Mouse (Mus musculus): Measurements from ENCODE around the gene Abi1. TPM values are rescaled to one million over a fixed set of nuclear protein-coding genes. Genes with fewer than 3 reads are reported as not detected.
"Not testable (repeated sequence)": the region's sequence is repeated elsewhere in the genome, so short reads cannot be mapped to it uniquely, and the experiment has no call there.

The Abi1 gene
- total RNA-seq, 2 experiments from 2014 or later = 34.3 to 34.9 TPM

DNA sequence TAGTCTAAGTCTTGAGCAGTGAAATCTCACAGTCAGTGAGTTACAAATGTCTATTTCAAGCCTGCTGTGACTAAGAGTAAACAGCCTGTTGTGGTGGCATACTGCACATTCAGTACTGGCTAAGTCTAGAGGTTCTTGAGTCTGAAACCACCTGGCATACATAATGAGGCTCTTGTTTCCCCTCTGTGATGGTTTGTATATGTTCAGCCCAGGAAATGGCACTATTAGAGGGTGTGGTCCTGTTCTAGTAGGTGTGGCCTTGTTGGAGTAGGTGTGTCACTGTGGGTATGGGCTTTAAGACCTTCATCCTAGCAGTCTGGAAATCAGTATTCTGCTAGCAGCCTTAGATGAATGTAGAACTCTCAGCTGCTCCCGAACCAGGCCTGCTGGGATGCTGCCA, 82.6 kb downstream of the Abi1 start:
- no peak for DNase-seq

DNA sequence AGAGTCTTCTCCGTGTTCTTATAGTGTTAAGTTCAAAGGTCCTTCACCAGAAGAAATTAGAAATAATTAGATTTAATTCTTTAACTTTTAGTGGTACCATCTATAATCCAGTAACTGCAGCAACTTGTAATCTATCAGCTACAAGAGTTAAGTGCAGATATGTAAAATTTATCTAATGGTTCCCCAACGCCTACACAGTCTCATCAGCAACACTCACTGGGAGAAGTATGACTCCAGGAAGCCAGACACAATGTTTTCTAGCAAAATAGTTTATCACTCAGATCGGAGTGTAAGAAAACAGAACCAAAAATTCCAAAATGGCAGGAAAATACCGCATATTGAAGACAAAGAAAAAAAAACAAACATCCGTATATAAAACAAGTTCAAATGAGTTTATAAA, 84.1 kb downstream of the Abi1 start:
- DNase-seq = no peak

DNA sequence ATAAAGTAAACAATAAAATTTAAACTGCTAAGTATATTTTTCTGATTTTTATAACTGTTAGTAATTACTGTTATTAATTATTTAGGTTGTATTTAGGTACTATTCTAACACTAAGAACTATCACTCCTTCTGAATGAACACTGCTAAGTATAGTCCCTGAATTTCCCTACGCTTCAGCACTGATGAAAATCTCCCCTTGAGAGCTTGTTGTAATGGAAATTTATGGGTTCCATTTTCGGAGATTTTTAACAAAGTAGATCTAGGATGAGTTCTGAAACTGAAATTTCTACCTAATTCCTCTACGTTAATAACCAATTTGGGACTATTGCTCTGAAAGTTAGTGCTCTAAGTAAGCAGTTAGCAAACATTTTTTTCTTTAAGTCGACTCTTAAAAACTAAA, 85.8 kb downstream of the Abi1 start:
- no peak for DNase-seq

DNA sequence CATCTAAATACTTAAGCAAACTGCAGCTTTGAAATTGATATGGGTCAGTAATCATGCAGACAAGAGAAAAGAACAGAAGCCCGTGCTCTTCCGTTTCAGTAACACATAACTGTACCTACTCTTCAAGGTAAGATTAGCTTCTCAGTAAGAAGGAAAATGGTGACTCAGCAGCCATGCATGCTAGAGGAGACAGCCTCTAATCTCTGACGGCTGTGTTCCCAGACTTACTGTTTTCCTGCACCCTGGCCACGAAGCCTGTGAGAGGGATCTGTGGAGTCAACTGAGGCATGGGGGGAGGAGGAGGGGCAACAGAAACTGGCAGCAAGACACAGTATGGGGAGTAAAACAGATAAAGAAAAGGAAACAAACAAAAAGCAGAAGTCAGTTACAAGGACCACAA, 90.1 kb downstream of the Abi1 start:
- DNase-seq = no peak

DNA sequence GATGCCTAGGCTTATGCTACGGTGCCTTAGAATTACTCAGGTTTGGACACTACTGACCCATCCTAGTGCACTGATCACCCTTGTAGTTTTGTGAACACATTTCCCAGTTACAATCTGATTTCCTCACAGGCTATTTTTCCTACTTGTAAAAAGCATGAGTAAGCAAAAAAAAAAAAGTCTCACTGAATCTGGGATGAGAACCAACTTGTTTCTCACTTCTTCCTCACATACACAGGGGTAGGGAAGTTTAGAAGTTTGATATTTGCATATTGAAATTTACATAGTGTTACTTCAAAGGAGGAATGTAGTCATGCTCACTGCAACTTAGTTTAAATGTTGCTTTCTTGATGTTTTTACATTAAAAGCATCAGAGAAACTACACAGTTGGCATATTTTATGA, 106.5 kb downstream of the Abi1 start:
- no peak for DNase-seq

DNA sequence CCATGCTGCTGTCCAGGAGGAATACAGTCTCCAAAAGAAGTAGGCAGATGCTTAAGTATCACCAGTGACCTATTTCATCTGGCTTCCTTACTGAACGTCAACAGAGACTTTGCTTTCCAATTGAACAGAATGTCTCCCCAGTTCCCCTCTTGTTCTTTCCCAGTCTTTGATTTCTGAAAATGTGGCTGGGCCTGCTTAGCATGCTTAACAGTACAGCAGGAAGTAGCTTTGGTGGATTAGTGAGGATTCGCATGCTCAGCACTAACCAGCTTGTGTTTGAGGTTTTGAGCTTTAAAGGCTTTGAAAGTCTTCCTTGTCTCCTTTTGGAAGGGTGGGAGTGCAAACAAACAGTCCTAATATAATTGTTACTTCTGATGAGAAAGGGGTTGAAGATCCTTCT, 111.8 kb downstream of the Abi1 start:
- DNase-seq = no peak

DNA sequence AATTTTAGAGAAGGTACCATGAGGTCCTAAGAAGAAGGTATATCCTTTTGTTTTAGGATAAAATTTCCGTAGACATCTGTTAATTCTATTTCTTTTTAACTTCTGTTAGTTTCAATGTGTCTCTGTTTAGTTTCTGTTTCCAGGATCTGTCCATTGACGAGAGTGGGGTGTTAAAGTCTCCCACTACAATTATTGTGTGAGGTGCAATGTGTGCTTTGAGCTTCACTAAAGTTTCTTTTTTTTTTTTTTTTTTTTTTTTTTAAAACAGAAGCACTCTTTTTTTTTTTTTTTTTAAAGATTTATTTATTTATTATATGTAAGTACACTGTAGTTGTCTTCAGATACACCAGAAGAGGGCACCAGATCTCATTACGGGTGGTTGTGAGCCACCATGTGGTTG, 114.1 kb downstream of the Abi1 start:
- not testable (repeated sequence) for DNase-seq

DNA sequence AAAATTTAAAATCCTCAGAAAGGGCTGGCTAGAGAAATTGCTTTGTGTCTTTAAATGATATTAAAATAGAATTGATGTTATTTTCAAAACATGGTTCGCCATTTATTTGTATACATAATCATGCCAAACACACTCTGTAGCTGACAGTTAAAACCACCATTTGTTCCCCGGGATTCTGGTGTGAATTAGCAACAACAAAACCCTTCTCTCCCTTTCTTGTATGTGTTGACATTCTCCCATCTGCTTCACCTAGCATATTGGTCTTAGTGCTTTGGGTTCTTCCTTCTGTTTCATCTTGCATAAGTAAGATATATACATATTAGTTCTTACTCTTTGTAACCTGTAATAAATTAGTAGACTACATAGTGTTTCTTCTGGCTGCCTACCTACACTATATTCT, 121.4 kb downstream of the Abi1 start:
- no peak for DNase-seq

DNA sequence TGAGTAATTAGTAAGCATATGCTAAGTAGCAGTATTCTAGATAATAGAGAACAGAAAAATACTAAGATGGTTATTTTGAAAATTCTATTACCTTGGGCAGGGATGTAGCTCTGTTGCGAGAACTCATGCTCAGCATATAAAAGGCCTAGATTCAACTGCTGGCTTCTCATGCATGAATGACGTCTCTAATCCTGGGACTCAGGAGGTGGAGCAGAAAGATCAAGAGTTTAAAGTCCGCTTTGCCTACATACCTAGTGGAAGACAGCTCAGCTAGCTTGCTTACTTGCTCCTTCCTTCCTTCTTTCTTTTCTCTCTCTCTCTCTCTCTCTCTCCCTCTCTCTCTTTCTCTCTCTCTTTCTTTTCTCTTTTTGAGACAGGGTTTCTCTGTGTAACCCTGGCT, 125.6 kb downstream of the Abi1 start:
- DNase-seq = no peak

DNA sequence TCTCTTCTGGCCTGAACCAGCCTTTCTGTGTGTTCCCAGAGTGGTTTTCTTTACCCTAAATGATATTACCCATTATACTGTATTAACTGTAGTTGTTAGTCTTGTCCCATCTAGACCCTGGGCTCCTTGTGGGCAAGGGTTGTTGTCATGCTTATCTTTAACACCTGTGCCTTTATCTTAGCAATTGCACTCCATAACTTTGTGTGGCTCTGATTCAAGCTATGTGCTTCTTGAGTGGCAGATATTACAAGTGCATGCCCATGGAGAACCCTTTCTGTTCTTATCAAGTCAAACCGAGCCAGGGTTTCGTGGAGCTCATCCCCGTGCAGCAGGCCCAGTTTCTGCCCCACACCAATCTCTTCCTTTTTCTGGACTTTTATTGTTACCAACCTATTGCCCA, 136.1 kb downstream of the Abi1 start:
- DNase-seq = no peak

DNA sequence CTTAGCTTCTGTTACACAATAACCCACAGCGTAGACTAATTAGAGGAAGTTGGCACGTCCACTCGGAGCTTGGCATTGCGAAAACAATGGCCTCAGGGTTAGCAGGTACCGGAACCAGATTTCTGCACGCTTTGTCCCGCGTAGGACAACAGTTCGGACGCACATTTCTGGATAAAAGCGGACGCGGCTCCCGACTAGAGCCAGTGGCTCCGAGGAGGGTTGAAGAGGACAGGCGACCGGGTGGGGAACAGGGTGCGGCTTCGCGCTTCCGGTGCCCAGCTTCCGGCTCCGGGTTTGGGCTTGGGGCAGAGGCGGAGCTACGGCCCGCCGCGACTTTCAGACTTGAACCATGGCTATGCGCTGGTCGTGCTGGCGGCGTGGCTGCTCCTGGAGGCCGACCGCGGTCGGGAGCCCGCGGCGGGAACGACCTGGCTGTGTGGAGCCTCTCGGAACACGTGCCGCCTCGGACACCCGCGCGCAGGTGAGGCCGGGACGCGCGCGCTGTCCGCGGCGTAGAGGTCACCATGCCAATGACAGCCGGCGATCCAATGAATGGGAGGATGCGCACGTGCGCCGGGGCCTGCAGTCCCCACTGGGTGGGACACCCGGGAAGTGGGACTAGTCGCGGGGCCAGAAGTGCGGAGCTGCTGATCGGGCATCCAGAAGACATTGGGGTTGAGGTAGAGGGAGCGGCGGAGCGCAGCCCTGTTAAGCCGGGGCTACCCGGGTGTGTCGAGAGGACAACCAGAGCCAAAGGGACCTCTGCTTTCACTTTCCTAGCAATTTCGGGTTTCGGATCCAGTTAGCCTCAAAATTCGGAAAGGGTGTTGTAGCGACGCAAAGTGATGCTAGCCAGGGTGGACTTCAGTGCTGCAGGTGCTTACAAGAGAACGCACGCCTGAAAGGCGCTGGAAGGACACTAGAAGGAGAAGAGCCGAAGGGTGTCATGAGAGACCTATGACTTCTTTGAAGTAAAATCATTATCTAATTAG, 144.5 kb downstream of the Abi1 start, which contains the start of gene Pdss1:
Gene Pdss1 (plus strand): TSS at position 241 of the 992 bp plus-strand sequence.
- peak; percentile 93 for DNase-seq

DNA sequence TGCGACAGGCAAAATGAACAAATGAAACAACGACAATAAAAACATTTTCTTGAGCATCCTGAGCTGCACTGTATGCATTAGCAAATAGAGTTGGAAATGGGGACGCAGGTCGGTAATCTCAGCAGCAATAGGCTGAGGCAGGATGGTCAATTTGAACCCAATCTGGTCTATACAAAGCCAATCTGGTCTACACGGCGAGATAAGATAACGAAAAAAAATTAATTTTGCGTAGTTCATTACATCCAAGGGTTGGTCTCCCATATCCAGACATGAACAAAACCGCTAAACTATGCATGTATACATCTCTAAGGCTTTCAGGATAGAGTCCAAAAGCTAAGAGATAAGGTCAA, 145.1 kb downstream of the Abi1 start:
- DNase-seq = peak; percentile 5

Other genes starting within 250 kb of the Abi1 start
- 10 to 100 TPM; 37.8 to 42.6 TPM for gene Pdss1, start 144.7 kb downstream of the Abi1 start, total RNA-seq (2021)
- 10 to 100 TPM; 24.0 to 27.1 TPM for gene Acbd5, start 27.9 kb upstream of the Abi1 start, total RNA-seq (2021)
- gene Mastl, start 115.8 kb upstream of the Abi1 start, total RNA-seq (2021) = 10 to 100 TPM; 12.2 to 13.2 TPM
- 10 to 100 TPM; 73.8 to 74.7 TPM for gene Yme1l1, start 116.1 kb upstream of the Abi1 start, total RNA-seq (2021)
- not detected for gene 4931423N10Rik, start 167.2 kb upstream of the Abi1 start, total RNA-seq (2021)